Mouse (Mus musculus): Measurements from ENCODE around the gene Wdr41. TPM values are rescaled to one million over a fixed set of nuclear protein-coding genes. Genes with fewer than 3 reads are reported as not detected.
A peak's percentile ranks its signal among the peaks of the same experiment; 100 is the strongest.

Wdr41 gene
- polyA plus RNA-seq (2015; fragmentation: Nextera tagmentation; extraction: Ambion mirVana): 20.7 and 24.6 TPM in 2 replicates

- H3K4me1 ChIP-seq: peaks cover 12% of the 10 kb centered on the region
- peak within 1 kb of the TSS; percentile 98 for H3K27ac ChIP-seq
- 1% methylated on average over 67 of the region's 68 CpGs for WGBS
- ATAC-seq (ENCODE audit: insufficient read depth, low FRiP score, low read depth): peak; percentile 96
- H3K9me3 ChIP-seq: no peaks in the 10 kb centered on the region
- peak within 1 kb of the TSS; percentile 70 for H3K4me3 ChIP-seq (replicated peaks)
- no peaks in the 10 kb centered on the region for H3K27me3 ChIP-seq (replicated peaks)
- H3K36me3 ChIP-seq: 0 out of 2 replicates have a peak, but pooled peaks cover 6% of the 10 kb centered on the region
- H3K4me2 ChIP-seq: peak within 1 kb of the TSS; percentile 54
- H3K9ac ChIP-seq: peak within 1 kb of the TSS; percentile 93
Observed at GRCm38 (mm10) chr13:94976219-94977186, at the start of gene Wdr41. Gene Wdr41 (plus strand): TSS chr13:94976344.

GRCm38 (mm10) chr13:94928086-94928485 is 48.1 kb upstream of the Wdr41 start:
- Histone ChIP-seq H3K4me2 (no peak overlapping the region), H3K27me3 (replicated peaks) (0 out of 2 replicates have a peak, but pooled peaks cover 5% of the 10 kb centered on the region), H3K9ac (no peak overlapping the region), H3K4me3 (replicated peaks) (no peak overlapping the region), H3K27ac (no peak overlapping the region), H3K4me1 (no peaks in the 10 kb centered on the region), H3K36me3 (no peaks in the 10 kb centered on the region), H3K9me3 (no peaks in the 10 kb centered on the region)
- 79% methylated on average over 3 of the region's 3 CpGs for WGBS
- ATAC-seq (ENCODE audit: insufficient read depth, low FRiP score, low read depth): no peak

GRCm38 (mm10) chr13:94938418-94938817 is 37.7 kb upstream of the Wdr41 start:
- Histone ChIP-seq H3K4me1 (no peaks in the 10 kb centered on the region), H3K27ac (no peak overlapping the region), H3K4me2 (no peak overlapping the region), H3K4me3 (replicated peaks) (no peak overlapping the region), H3K27me3 (replicated peaks) (0 out of 2 replicates have a peak, but pooled peaks cover 4% of the 10 kb centered on the region), H3K36me3 (no peaks in the 10 kb centered on the region), H3K9ac (no peak overlapping the region), H3K9me3 (no peaks in the 10 kb centered on the region)
- 62% methylated on average over 5 of the region's 5 CpGs for WGBS
- no peak for ATAC-seq (ENCODE audit: insufficient read depth, low FRiP score, low read depth)

- H3K36me3 ChIP-seq: no peaks in the 10 kb centered on the region
- WGBS: 64% methylated on average over 5 of the region's 5 CpGs
- no peak for ATAC-seq (ENCODE audit: insufficient read depth, low FRiP score, low read depth)
- H3K9ac ChIP-seq: no peak overlapping the region
- no peak overlapping the region for H3K27ac ChIP-seq
- 0 out of 2 replicates have a peak, but pooled peaks cover 4% of the 10 kb centered on the region for H3K27me3 ChIP-seq (replicated peaks)
- no peak overlapping the region for H3K4me3 ChIP-seq (replicated peaks)
- no peak overlapping the region for H3K4me2 ChIP-seq
- no peaks in the 10 kb centered on the region for H3K9me3 ChIP-seq
- H3K4me1 ChIP-seq: no peaks in the 10 kb centered on the region
Observed at GRCm38 (mm10) chr13:94940104-94940503, 36.0 kb upstream of the Wdr41 start.

- Histone ChIP-seq H3K36me3 (no peaks in the 10 kb centered on the region), H3K4me2 (no peak overlapping the region), H3K4me1 (no peaks in the 10 kb centered on the region), H3K9ac (no peak overlapping the region), H3K9me3 (no peaks in the 10 kb centered on the region), H3K27ac (no peak overlapping the region), H3K27me3 (replicated peaks) (0 out of 2 replicates have a peak, but pooled peaks cover 4% of the 10 kb centered on the region), H3K4me3 (replicated peaks) (no peak overlapping the region)
- ATAC-seq (ENCODE audit: insufficient read depth, low FRiP score, low read depth): no peak; the same call in 1 of the 2 replicates
- 13% methylated on average over 4 of the region's 4 CpGs for WGBS
Observed at GRCm38 (mm10) chr13:94941230-94941629, 34.9 kb upstream of the Wdr41 start.

- no peaks in the 10 kb centered on the region for H3K27me3 ChIP-seq (replicated peaks)
- no peaks in the 10 kb centered on the region for H3K9me3 ChIP-seq
- no peak overlapping the region for H3K4me2 ChIP-seq
- no peaks in the 10 kb centered on the region for H3K4me1 ChIP-seq
- no peak overlapping the region for H3K27ac ChIP-seq
- H3K9ac ChIP-seq: no peak overlapping the region
- no peak for ATAC-seq (ENCODE audit: insufficient read depth, low FRiP score, low read depth)
- H3K36me3 ChIP-seq: no peaks in the 10 kb centered on the region
- no peak overlapping the region for H3K4me3 ChIP-seq (replicated peaks)
- 57% methylated on average over 6 of the region's 6 CpGs for WGBS
Observed at GRCm38 (mm10) chr13:94955941-94956340, 20.2 kb upstream of the Wdr41 start.

- no peak for ATAC-seq (ENCODE audit: insufficient read depth, low FRiP score, low read depth)
- H3K9ac ChIP-seq: no peak overlapping the region
- no peak overlapping the region for H3K4me2 ChIP-seq
- H3K27me3 ChIP-seq (replicated peaks): no peaks in the 10 kb centered on the region
- no peak overlapping the region for H3K27ac ChIP-seq
- H3K4me1 ChIP-seq: no peaks in the 10 kb centered on the region
- 61% methylated on average over 1 of the region's 1 CpGs for WGBS
- H3K9me3 ChIP-seq: no peaks in the 10 kb centered on the region
- no peak overlapping the region for H3K4me3 ChIP-seq (replicated peaks)
- H3K36me3 ChIP-seq: no peaks in the 10 kb centered on the region
Observed at GRCm38 (mm10) chr13:94957965-94958364, 18.2 kb upstream of the Wdr41 start.

- no peaks in the 10 kb centered on the region for H3K4me1 ChIP-seq
- H3K9ac ChIP-seq: no peak overlapping the region
- no peak overlapping the region for H3K4me3 ChIP-seq (replicated peaks)
- no peak overlapping the region for H3K4me2 ChIP-seq
- H3K27me3 ChIP-seq (replicated peaks): no peaks in the 10 kb centered on the region
- no peak overlapping the region for H3K27ac ChIP-seq
- no peaks in the 10 kb centered on the region for H3K36me3 ChIP-seq
- WGBS: 46% methylated on average over 9 of the region's 9 CpGs
- H3K9me3 ChIP-seq: no peaks in the 10 kb centered on the region
- no peak for ATAC-seq (ENCODE audit: insufficient read depth, low FRiP score, low read depth)
Observed at GRCm38 (mm10) chr13:94969992-94970553, 6.1 kb upstream of the Wdr41 start.

GRCm38 (mm10) chr13:94975828-94976218 is 321 bp upstream of the Wdr41 start:
- H3K4me2 ChIP-seq: peak overlapping the region; percentile 54
- no peak for ATAC-seq (ENCODE audit: insufficient read depth, low FRiP score, low read depth)

GRCm38 (mm10) chr13:94979081-94979480 is 2.9 kb downstream of the Wdr41 start:
- H3K27me3 ChIP-seq (replicated peaks): no peaks in the 10 kb centered on the region
- 38% methylated on average over 7 of the region's 7 CpGs for WGBS
- H3K4me1 ChIP-seq: peaks cover 12% of the 10 kb centered on the region
- H3K4me2 ChIP-seq: no peak overlapping the region
- no peak overlapping the region for H3K4me3 ChIP-seq (replicated peaks)
- no peak overlapping the region for H3K9ac ChIP-seq
- no peak overlapping the region for H3K27ac ChIP-seq
- no peak for ATAC-seq (ENCODE audit: insufficient read depth, low FRiP score, low read depth)
- H3K9me3 ChIP-seq: no peaks in the 10 kb centered on the region
- H3K36me3 ChIP-seq: peaks cover 11% of the 10 kb centered on the region; the same call in 1 of the 2 replicates

More at GRCm38 (mm10) chr13:94975828-94976218, 321 bp upstream of the Wdr41 start:
- peaks cover 12% of the 10 kb centered on the region for H3K4me1 ChIP-seq
- peak overlapping the region; percentile 98 for H3K27ac ChIP-seq
- no peaks in the 10 kb centered on the region for H3K27me3 ChIP-seq (replicated peaks)
- peak overlapping the region; percentile 13; the same call in 1 of the 2 replicates for H3K9ac ChIP-seq
- WGBS: 15% methylated on average over 9 of the region's 9 CpGs
- no peaks in the 10 kb centered on the region for H3K9me3 ChIP-seq
- no peaks in the 10 kb centered on the region for H3K36me3 ChIP-seq
- peak overlapping the region; percentile 70 for H3K4me3 ChIP-seq (replicated peaks)

GRCm38 (mm10) chr13:94990516-94990915 is 14.4 kb downstream of the Wdr41 start:
- WGBS: 42% methylated on average over 5 of the region's 5 CpGs
- Histone ChIP-seq H3K4me2 (no peak overlapping the region), H3K27ac (no peak overlapping the region), H3K36me3 (no peaks in the 10 kb centered on the region), H3K4me3 (replicated peaks) (no peak overlapping the region), H3K27me3 (replicated peaks) (no peaks in the 10 kb centered on the region), H3K4me1 (no peaks in the 10 kb centered on the region), H3K9me3 (no peaks in the 10 kb centered on the region), H3K9ac (no peak overlapping the region)
- ATAC-seq (ENCODE audit: insufficient read depth, low FRiP score, low read depth): peak; percentile 60; the same call in 1 of the 2 replicates

GRCm38 (mm10) chr13:95007281-95007680 is 31.1 kb downstream of the Wdr41 start:
- Histone ChIP-seq H3K4me1 (no peaks in the 10 kb centered on the region), H3K4me3 (replicated peaks) (no peak overlapping the region), H3K27me3 (replicated peaks) (no peaks in the 10 kb centered on the region), H3K9ac (no peak overlapping the region), H3K9me3 (no peaks in the 10 kb centered on the region), H3K4me2 (no peak overlapping the region), H3K27ac (no peak overlapping the region), H3K36me3 (no peaks in the 10 kb centered on the region)
- no peak for ATAC-seq (ENCODE audit: insufficient read depth, low FRiP score, low read depth)
- WGBS: 77% methylated on average over 8 of the region's 8 CpGs
